Mouse (Mus musculus) cerebellum, adult 11 months (tissue): ENCODE measurements around the gene Defa23.
"Not testable (repeated sequence)": the region's sequence is repeated elsewhere in the genome, so short reads cannot be mapped to it uniquely, and the experiment has no call there.

Source experiments
- DNase-seq: peaks from one replicate; pipeline ENCODE4 v3.0.0; 2022

The Defa23 gene

GRCm38 (mm10) chr8:21054747-21055146 lies at the start of gene Defa23:
Defa23 (plus strand) TSS chr8:21055047.
- not testable (repeated sequence) for DNase-seq

GRCm38 (mm10) chr8:21006801-21007200 lies 48.0 kb upstream of the Defa23 start:
- DNase-seq = no peak

- DNase-seq = not testable (repeated sequence)
Observed at GRCm38 (mm10) chr8:21008578-21008977, 46.3 kb upstream of the Defa23 start.

- not testable (repeated sequence) for DNase-seq
Observed at GRCm38 (mm10) chr8:21010548-21010947, 44.3 kb upstream of the Defa23 start.

GRCm38 (mm10) chr8:21025245-21025644 lies 29.6 kb upstream of the Defa23 start, which contains the start of gene Defa21:
Defa21 (plus strand) TSS chr8:21025545.
- not testable (repeated sequence) for DNase-seq

- DNase-seq = not testable (repeated sequence)
Observed at GRCm38 (mm10) chr8:21064738-21065137, 9.9 kb downstream of the Defa23 start, which contains the start of gene Defa35. Defa35 (plus strand) TSS chr8:21065038.

GRCm38 (mm10) chr8:21084142-21084541 lies 29.3 kb downstream of the Defa23 start, which contains the start of gene Defa25:
Defa25 (plus strand) TSS chr8:21084442.
- not testable (repeated sequence) for DNase-seq

- no peak for DNase-seq
Observed at GRCm38 (mm10) chr8:21093106-21093505, 38.3 kb downstream of the Defa23 start.

GRCm38 (mm10) chr8:21095950-21096349 lies 41.1 kb downstream of the Defa23 start, which contains the start of gene Gm14851:
Gm14851 (minus strand) TSS chr8:21096050.
- DNase-seq = not testable (repeated sequence)
